21 mouse cellular contexts compared by ENCODE assay signal in genomic region chr11:85126257-85127102, GRCm38 (mm10). TPM values are rescaled to one million over a fixed set of nuclear protein-coding genes. Genes with fewer than 3 reads are reported as not detected.
A peak's percentile ranks its signal among the peaks of the same experiment; 100 is the strongest.
DNase-seq lines count a peak whose midpoint lies in the region; ATAC-seq and TF ChIP-seq lines count a peak whose summit lies in the region.
"Had no signal": no experiment of that assay in that cellular context is flagged by ENCODE, and none has a peak within 500 bp of the region (broad histone marks: within the 10 kb centered on the region; RNA-seq: fewer than 3 reads in every experiment).

No protein-coding gene starts in this region.

- no peak for TF ChIP-seq CTCF in CH12.LX (conservative IDR thresholded peaks at IDR 0.05 in 1 of 2, IDR thresholded peaks at IDR 0.05 in 1 of 2; ENCODE audit: low read depth in 2 of 2, low read length in 2 of 2)

- H3K27ac ChIP-seq in CH12.LX (ENCODE audit: insufficient read depth, low read depth), result no peak overlapping the region
- H3K27ac ChIP-seq: embryonic facial prominence, embryonic 13.5 days; layer of hippocampus, adult 2 months; macrophage had no signal

- TF ChIP-seq POLR2A in CH12.LX (IDR thresholded peaks at IDR 0.05; ENCODE audit: low read depth, low read length), result no peak

- H3K4me2 ChIP-seq in CH12.LX (ENCODE audit: insufficient read depth, low read depth, poor library complexity, severe bottlenecking), result peak overlapping the region; percentile 99
- H3K4me2 ChIP-seq: embryonic facial prominence, embryonic 13.5 days had no signal

- no peaks in the 10 kb centered on the region for H3K9me3 ChIP-seq in CH12.LX (replicated peaks; ENCODE audit: low read length)
- H3K9me3 ChIP-seq: embryonic facial prominence, embryonic 13.5 days had no signal

- TF ChIP-seq RAD21 in CH12.LX (IDR thresholded peaks at IDR 0.05; ENCODE audit: low read depth, low read length), result no peak

- H3K4me3 ChIP-seq in CH12.LX (replicated peaks in 1 of 3; ENCODE audit: low read depth in 2 of 3, low read length in 2 of 3, poor library complexity in 1 of 3), result no peak overlapping the region
- H3K4me3 ChIP-seq: embryonic facial prominence, embryonic 13.5 days; layer of hippocampus, adult 2 months had no signal

- ATAC-seq in erythroid progenitor cell, adult 5-6 weeks (replicated peaks; ENCODE audit: low FRiP score, poor library complexity, severe bottlenecking), result 0 out of 2 replicates have a peak, but pooled peaks have one; percentile 36
- peak; percentile 30; the same call in 1 of the 2 replicates for ATAC-seq in megakaryocyte, adult 5-6 weeks (ENCODE audit: poor library complexity, severe bottlenecking)
- ATAC-seq: forebrain, embryonic 16.5 days; hindbrain, embryonic 16.5 days had no signal

- dilution Hi-C loops in CH12.LX (cut with MboI; ENCODE audit: extremely low pct_ligation_motif_present, extremely low pct_unique_long_range_greater_than_20kb, low sequenced_read_pairs), result no loop called here

- H3K4me1 ChIP-seq in CH12.LX (ENCODE audit: control insufficient read depth in 1 of 2, insufficient read depth in 2 of 2), result peaks cover 2 to 41% of the 10 kb centered on the region in 2 experiments; a peak in 3 of 4 replicates
- H3K4me1 ChIP-seq: embryonic facial prominence, embryonic 13.5 days had no signal

- H3K9ac ChIP-seq in CH12.LX (ENCODE audit: insufficient read depth, low read depth), result peak overlapping the region; percentile 63
- H3K9ac ChIP-seq: embryonic facial prominence, embryonic 13.5 days had no signal

- in situ Hi-C loops in CH12.LX (cut with MboI; ENCODE audit: low pct_ligation_motif_present, low pct_unique_long_range_greater_than_20kb, low sequenced_read_pairs), result no loop called here

- H3K79me2 ChIP-seq in CH12.LX (replicated peaks; ENCODE audit: control insufficient read depth, extremely low read depth, insufficient read depth, poor library complexity, severe bottlenecking), result peaks cover 11% of the 10 kb centered on the region

- peak; percentile 31 for TF ChIP-seq EP300 in CH12.LX (IDR thresholded peaks at IDR 0.05; ENCODE audit: low read length)

- H3K36me3 ChIP-seq in CH12.LX (replicated peaks in 1 of 2; ENCODE audit: control insufficient read depth in 1 of 2, insufficient read depth in 1 of 2, low read length in 1 of 2), result no peaks in the 10 kb centered on the region
- H3K36me3 ChIP-seq: embryonic facial prominence, embryonic 13.5 days had no signal

- no peaks in the 10 kb centered on the region for H3K27me3 ChIP-seq in CH12.LX (replicated peaks)
- H3K27me3 ChIP-seq: embryonic facial prominence, embryonic 13.5 days had no signal

- DNase-seq in 3134 (ENCODE audit: extremely low read depth, insufficient read length, low spot score), result peak; percentile 34
- no peak for DNase-seq in CH12.LX (ENCODE audit: extremely low read depth)
- DNase-seq in thymus, postnatal 0 days (ENCODE audit: low spot score), result no peak
- DNase-seq in embryo, embryonic 9.5 days (ENCODE audit: extremely low spot score), result no peak
- DNase-seq in neural tube, embryonic 10.5 days (ENCODE audit: extremely low spot score, low spot score), result no peak
- no peak for DNase-seq in gastrocnemius, adult 18-20 months (ENCODE audit: low spot score)
- DNase-seq: adrenal gland, postnatal 25 days; cerebellum, postnatal 36 days; gastrocnemius, postnatal 10 days; heart, postnatal 14 days; kidney, adult 9 months; lung, adult 18-20 months had no signal

TF ChIP-seq in CH12.LX, 34 proteins besides CTCF, POLR2A, EP300 and RAD21:
- no peak for TF ChIP-seq ZC3H11A (IDR thresholded peaks at IDR 0.05; ENCODE audit: low read depth, low read length)
- 0 out of 2 replicates have a peak, but pooled peaks have one; percentile 35 for TF ChIP-seq MAFK (IDR thresholded peaks at IDR 0.05; ENCODE audit: insufficient replicate concordance, low read length)
- TF ChIP-seq CHD1 (IDR thresholded peaks at IDR 0.05; ENCODE audit: low read depth, low read length), result peak; percentile 49; the same call in 1 of the 2 replicates
- TF ChIP-seq KAT2A (IDR thresholded peaks at IDR 0.05; ENCODE audit: insufficient replicate concordance, low read length), result no peak
- TF ChIP-seq MXI1 (IDR thresholded peaks at IDR 0.05; ENCODE audit: low read depth, low read length), result peak; percentile 3; the same call in 1 of the 2 replicates
- TF ChIP-seq GABPA (IDR thresholded peaks at IDR 0.05; ENCODE audit: insufficient replicate concordance, low read depth, low read length), result no peak
- TF ChIP-seq USF2 (conservative IDR thresholded peaks at IDR 0.05; ENCODE audit: low read depth, low read length), result no peak
- TF ChIP-seq SMC3 (IDR thresholded peaks at IDR 0.05; ENCODE audit: low read depth, low read length), result no peak
- TF ChIP-seq MYC (IDR thresholded peaks at IDR 0.05; ENCODE audit: low read depth, low read length), result 0 out of 2 replicates have a peak, but pooled peaks have one; percentile 55
- 0 out of 2 replicates have a peak, but pooled peaks have one; percentile 23 for TF ChIP-seq RCOR1 (conservative IDR thresholded peaks at IDR 0.05; ENCODE audit: low read depth, low read length)
- peak; percentile 67 for TF ChIP-seq IRF4 (IDR thresholded peaks at IDR 0.05; ENCODE audit: low read depth, low read length)
- no peak for TF ChIP-seq NELFE (IDR thresholded peaks at IDR 0.05; ENCODE audit: low read depth, low read length)
- peak; percentile 82 for TF ChIP-seq ZNF384 (IDR thresholded peaks at IDR 0.05; ENCODE audit: low read depth, low read length)

RNA-seq across cellular contexts. Expression of gene Usp32, which starts 13.5 kb away (rescaled TPM):
- total RNA-seq in CH12.LX (2012; rRNA removed) (11.0 and 11.8 TPM in 2 replicates), CH12.LX (2014; rRNA removed) (7.4 and 7.5 TPM in 2 replicates)
- 12.0 and 16.4 TPM in 2 replicates for polyA plus RNA-seq in CH12.LX (2012; ENCODE audit: insufficient read length, low read depth)
- 248 and 268 TPM in 2 replicates for total RNA-seq in erythroid progenitor cell, adult 5-6 weeks (2015; ENCODE audit: low replicate concordance)
- total RNA-seq in erythroid progenitor cell, adult 5-6 weeks (2017; ENCODE audit: low replicate concordance), result 357 and 586 TPM in 2 replicates
- total RNA-seq in megakaryocyte, adult 5-6 weeks (2015), result 24.9 and 27.3 TPM in 2 replicates
- total RNA-seq in megakaryocyte, adult 5-6 weeks (2017), result 22.0 and 45.3 TPM in 2 replicates
- polyA plus RNA-seq in thymus, postnatal 0 days (2015; fragmentation: Nextera tagmentation; extraction: Ambion mirVana), result 2.5 and 3.5 TPM in 2 replicates
- 10 to 100 TPM; 11.2 to 12.7 TPM for total RNA-seq in gastrocnemius, adult 18-20 months (2021)

RNA-seq across cellular contexts. Expression of gene 1700125H20Rik, which starts 43.7 kb away (rescaled TPM):
- total RNA-seq in CH12.LX (2012; rRNA removed), result 0.17 TPM in 1 of 2 replicates, not detected in the other
- not detected in 2 replicates for total RNA-seq in CH12.LX (2014; rRNA removed)
- not detected in 2 replicates for polyA plus RNA-seq in CH12.LX (2012; ENCODE audit: insufficient read length, low read depth)
- 6.5 TPM in 1 of 2 replicates, not detected in the other for total RNA-seq in erythroid progenitor cell, adult 5-6 weeks (2015; ENCODE audit: low replicate concordance)
- total RNA-seq in erythroid progenitor cell, adult 5-6 weeks (2017; ENCODE audit: low replicate concordance), result not detected in 2 replicates
- not detected in 2 replicates for total RNA-seq in megakaryocyte, adult 5-6 weeks (2015)
- not detected in 2 replicates for total RNA-seq in megakaryocyte, adult 5-6 weeks (2017)
- polyA plus RNA-seq in thymus, postnatal 0 days (2015; fragmentation: Nextera tagmentation; extraction: Ambion mirVana), result 0.26 and 0.49 TPM in 2 replicates
- not detected for total RNA-seq in gastrocnemius, adult 18-20 months (2021)
- total RNA-seq: gastrocnemius, postnatal 10 days; heart, postnatal 14 days; midbrain, postnatal 0 days had no signal
- polyA plus RNA-seq: macrophage; stomach, embryonic 14.5 days had no signal

Comparison
In these comparisons a context has a peak if more than half of its experiments do, and no peak if none do; other contexts are left out.
1. RNA of gene Usp32, which starts 13.5 kb away (total RNA-seq): 248 to 586 TPM in erythroid progenitor cell, adult 5-6 weeks; 22.0 to 45.3 TPM in megakaryocyte, adult 5-6 weeks, 11.2 to 12.7 TPM in gastrocnemius, adult 18-20 months and 7.4 to 11.8 TPM in CH12.LX; every median in the first group is over 4 times any median in the second.